Mouse (Mus musculus) heart, adult 2 months (tissue): ENCODE measurements around the gene Myrf. TPM values are rescaled to one million over a fixed set of nuclear protein-coding genes. Genes with fewer than 3 reads are reported as not detected.

Source experiments
- DNase-seq, 2 experiments: peaks; one replicate each; pipeline ENCODE4 v3.0.0; 2021
- H3K27ac ChIP-seq: fragments of 200-600 bp; 2 replicates; pipeline ENCODE4 v1.8.1; 2022
- H3K27me3 ChIP-seq: fragments of 200-500 bp; 2 replicates; pipeline ENCODE4 v1.6.1; 2012; ENCODE audit warnings: mild to moderate bottlenecking, low read length, inconsistent platforms, mixed read lengths; ENCODE audit not compliant: control insufficient read depth, insufficient read depth
- H3K36me3 ChIP-seq: fragments of 200-500 bp; 2 replicates; pipeline ENCODE4 v1.6.1; 2012; ENCODE audit warnings: low read length, inconsistent platforms; ENCODE audit not compliant: control insufficient read depth, insufficient read depth
- H3K4me1 ChIP-seq: fragments of 200-500 bp; 2 replicates; pipeline ENCODE4 v1.6.1; 2011; ENCODE audit warnings: low read length; ENCODE audit not compliant: control insufficient read depth, insufficient read depth
- H3K4me3 ChIP-seq: fragments of 200-600 bp; 2 replicates; pipeline ENCODE4 v1.8.1; 2022
- H3K79me2 ChIP-seq: fragments of 200-500 bp; replicated peaks from 2 replicates; pipeline ENCODE4 v1.6.1; 2012; ENCODE audit warnings: mild to moderate bottlenecking, inconsistent platforms, low read length, moderate library complexity, mixed read lengths; ENCODE audit not compliant: control insufficient read depth, insufficient read depth
- H3K9ac ChIP-seq: fragments of 200-500 bp; 2 replicates; pipeline ENCODE4 v1.6.1; 2012; ENCODE audit warnings: low read depth, mild to moderate bottlenecking, control low read depth, inconsistent platforms, low read length, mixed read lengths
- CTCF ChIP-seq: fragments of 200-600 bp; IDR thresholded peaks from 2 replicates; pipeline ENCODE4 v1.8.1; 2022; ENCODE audit warnings: antibody characterized with exemption, mild to moderate bottlenecking, moderate library complexity
- EP300 ChIP-seq: fragments of 200-500 bp; IDR thresholded peaks from 2 replicates; pipeline ENCODE4 v1.6.1; 2011; ENCODE audit warnings: low read depth, low read length, control low read depth; ENCODE audit not compliant: insufficient read depth
- POLR2A ChIP-seq: fragments of 200-500 bp; IDR thresholded peaks from 2 replicates; pipeline ENCODE4 v1.6.1; 2011; ENCODE audit warnings: mild to moderate bottlenecking, low read depth, low read length, control low read depth; ENCODE audit not compliant: insufficient read depth
- WGBS: fragments of 180-500 bp; shearing (Covaris S2); methylation state at CpG from one replicate; pipeline ENCODE4 v1.1.7; 2018; 5-methylcytosine and 5-hydroxymethylcytosine counted together
- intact Hi-C: fragments of 180-260 bp; cut with DNase I; formaldehyde crosslinking; loops from one replicate; pipeline ENCODE4 v1.15.1; 2025
- long read RNA-seq: library from polyadenylated mRNA; stranded (forward); transcript quantifications from one replicate; pipeline ENCODE4 v2.0.0, GENCODE M21; 2021
- polyA plus RNA-seq: library from polyadenylated mRNA; depleted of rRNA; stranded (reverse); fragments of >200 nt; gene quantifications from 2 replicates; pipeline ENCODE4 v1.2.3, GENCODE M21; 2012; rRNA removed
- total RNA-seq, 2 experiments: library from RNA; stranded (reverse); gene quantifications; 2 replicates each; pipeline ENCODE4 v1.2.3; 2021

Myrf gene
- total RNA-seq (1 to 10 TPM; 3.9 to 4.7 TPM), polyA plus RNA-seq (6.0 and 6.5 TPM in 2 replicates)
- long read RNA-seq, partial matches to known transcripts = 3 of 3 reads
- long read RNA-seq, other reads (novel, unspliced or antisense) = 0 of 3 reads

GRCm38 (mm10) chr19:10240654-10241305, at the start of gene Myrf:
TSS of gene Myrf (minus strand) at chr19:10240748.
- no peaks in the 10 kb centered on the region for H3K79me2 ChIP-seq
- H3K4me3 ChIP-seq = peak within 1 kb of the TSS; percentile 31
- H3K36me3 ChIP-seq = no peaks in the 10 kb centered on the region
- no peaks in the 10 kb centered on the region for H3K27me3 ChIP-seq
- DNase-seq = peak; percentile 84 to 87
- WGBS = 10% methylated on average over 42 of the region's 43 CpGs
- no peaks in the 10 kb centered on the region for H3K4me1 ChIP-seq
- H3K27ac ChIP-seq = no peak within 1 kb of the TSS
- peak within 1 kb of the TSS; percentile 71 for H3K9ac ChIP-seq
- intact Hi-C loops = no loop called here
- TF ChIP-seq POLR2A (no peak), EP300 (no peak), CTCF (peak; percentile 97)

DNA sequence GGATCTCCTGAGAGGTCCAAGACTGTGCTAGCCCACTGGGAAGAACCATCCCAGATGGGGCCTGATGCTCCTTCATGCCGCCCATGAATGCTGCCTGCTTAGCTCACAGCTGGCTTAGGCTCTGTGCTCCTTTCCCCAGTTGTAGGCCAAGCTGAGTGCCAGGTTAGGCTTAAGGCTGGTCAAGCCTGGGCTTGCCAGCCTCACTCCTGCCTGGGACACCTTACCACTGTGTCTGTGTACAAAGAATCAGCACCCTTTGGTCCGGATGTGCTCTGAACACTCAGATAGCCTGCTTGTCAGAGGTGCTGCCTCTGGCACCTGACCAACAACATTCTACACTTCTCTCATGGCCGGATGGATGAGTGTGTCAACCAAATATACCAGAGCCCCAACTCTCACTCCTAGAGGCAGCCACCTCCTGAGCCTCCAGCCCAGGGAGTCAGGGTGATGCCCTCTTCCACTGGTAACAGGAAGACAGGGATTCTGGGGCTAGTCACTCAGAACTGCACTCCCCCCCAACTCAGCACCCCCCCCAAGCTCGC, 49.1 kb upstream of the Myrf start:
- peaks cover 19% of the 10 kb centered on the region for H3K4me1 ChIP-seq
- intact Hi-C loops = no loop called here
- TF ChIP-seq EP300 = no peak
- TF ChIP-seq POLR2A = no peak
- no peak for TF ChIP-seq CTCF
- no peaks in the 10 kb centered on the region for H3K36me3 ChIP-seq
- H3K4me3 ChIP-seq = no peak overlapping the region
- DNase-seq = no peak
- no peaks in the 10 kb centered on the region for H3K79me2 ChIP-seq
- no peak overlapping the region for H3K9ac ChIP-seq
- no peaks in the 10 kb centered on the region for H3K27me3 ChIP-seq
- WGBS = 66% methylated on average over 4 of the region's 4 CpGs
- peak overlapping the region; percentile 31 for H3K27ac ChIP-seq

- no peak for TF ChIP-seq POLR2A
- no peak for TF ChIP-seq EP300
- no peak for TF ChIP-seq CTCF
- Histone ChIP-seq H3K36me3 (no peaks in the 10 kb centered on the region), H3K27ac (no peak overlapping the region), H3K4me3 (no peak overlapping the region), H3K4me1 (peaks cover 14% of the 10 kb centered on the region), H3K27me3 (no peaks in the 10 kb centered on the region), H3K79me2 (no peaks in the 10 kb centered on the region), H3K9ac (no peak overlapping the region)
- intact Hi-C loops = no loop called here
- WGBS = 88% methylated on average over 8 of the region's 8 CpGs
- DNase-seq = no peak
These were observed 47.8 kb upstream of the Myrf start for GRCm38 (mm10) chr19:10288125-10289040.

GRCm38 (mm10) chr19:10286458-10286872, 45.9 kb upstream of the Myrf start:
- Histone ChIP-seq H3K4me3 (no peak overlapping the region), H3K4me1 (peaks cover 14% of the 10 kb centered on the region), H3K27me3 (no peaks in the 10 kb centered on the region), H3K36me3 (no peaks in the 10 kb centered on the region), H3K79me2 (no peaks in the 10 kb centered on the region), H3K9ac (no peak overlapping the region), H3K27ac (no peak overlapping the region)
- 67% methylated on average over 10 of the region's 10 CpGs for WGBS
- DNase-seq = no peak
- TF ChIP-seq POLR2A (no peak), CTCF (no peak), EP300 (no peak)
- intact Hi-C loops = no loop called here

GRCm38 (mm10) chr19:10280771-10281540, 40.4 kb upstream of the Myrf start:
- DNase-seq = peak; percentile 48 to 53
- no peak overlapping the region for H3K4me3 ChIP-seq
- H3K9ac ChIP-seq = no peak overlapping the region
- H3K27me3 ChIP-seq = no peaks in the 10 kb centered on the region
- no peaks in the 10 kb centered on the region for H3K36me3 ChIP-seq
- no peaks in the 10 kb centered on the region for H3K79me2 ChIP-seq
- intact Hi-C loops = no loop called here
- WGBS = 25% methylated on average over 14 of the region's 14 CpGs
- peaks cover 14% of the 10 kb centered on the region for H3K4me1 ChIP-seq
- H3K27ac ChIP-seq = peak overlapping the region; percentile 26
- TF ChIP-seq EP300 (no peak), CTCF (no peak), POLR2A (no peak)
